Mouse (Mus musculus) kidney, embryonic 15.5 days (tissue): ENCODE data around the gene Dcakd. TPM values are rescaled to one million over a fixed set of nuclear protein-coding genes. Genes with fewer than 3 reads are reported as not detected.
A peak's percentile ranks its signal among the peaks of the same experiment; 100 is the strongest.

Experiments
- ATAC-seq: fragments of 200-750 bp; cut with Nextera tagmentation; replicated peaks from 2 replicates; pipeline ENCODE4 v1.8.0; 2017; ENCODE audit warnings: moderate TSS enrichment; ENCODE audit not compliant: low FRiP score
- H3K27ac ChIP-seq: fragments of 300-500 bp; sonication (generic); 2 replicates; pipeline ENCODE4 v1.5.1; 2015; ENCODE audit warnings: mild to moderate bottlenecking, inconsistent platforms
- H3K27me3 ChIP-seq: fragments of 300-500 bp; sonication (generic); 2 replicates; pipeline ENCODE4 v1.6.1; 2015; ENCODE audit warnings: inconsistent platforms
- H3K36me3 ChIP-seq: fragments of 300-500 bp; sonication (generic); 2 replicates; pipeline ENCODE4 v1.6.1; 2015; ENCODE audit warnings: inconsistent platforms
- H3K4me1 ChIP-seq: fragments of 300-500 bp; sonication (generic); 2 replicates; pipeline ENCODE4 v1.6.1; 2015; ENCODE audit warnings: inconsistent platforms
- H3K4me2 ChIP-seq: fragments of 300-500 bp; sonication (generic); 2 replicates; pipeline ENCODE4 v1.6.1; 2015; ENCODE audit warnings: moderate library complexity, mild to moderate bottlenecking, inconsistent platforms
- H3K4me3 ChIP-seq: fragments of 300-500 bp; sonication (generic); replicated peaks from 2 replicates; pipeline ENCODE4 v1.5.1; 2015; ENCODE audit warnings: mild to moderate bottlenecking, inconsistent platforms
- H3K9ac ChIP-seq: fragments of 300-500 bp; sonication (generic); 2 replicates; pipeline ENCODE4 v1.6.1; 2015; ENCODE audit warnings: mild to moderate bottlenecking, inconsistent platforms
- H3K9me3 ChIP-seq: fragments of 300-500 bp; sonication (generic); replicated peaks from 2 replicates; pipeline ENCODE4 v1.6.1; 2016; ENCODE audit warnings: inconsistent platforms
- WGBS: fragments of 180-500 bp; shearing (Covaris S2); methylation state at CpG from one replicate; pipeline ENCODE4 v1.1.7; 2015; ENCODE audit warnings: mixed read lengths; 5-methylcytosine and 5-hydroxymethylcytosine counted together
- polyA plus RNA-seq: library from polyadenylated mRNA; unstranded; fragments of >200 nt; fragmentation: Nextera tagmentation; extraction: Ambion mirVana; gene quantifications from 2 replicates; pipeline ENCODE4 v1.2.1, GENCODE M21; 2015

Dcakd gene
- polyA plus RNA-seq, 1 experiment from 2014 or later = 187 TPM

DNA sequence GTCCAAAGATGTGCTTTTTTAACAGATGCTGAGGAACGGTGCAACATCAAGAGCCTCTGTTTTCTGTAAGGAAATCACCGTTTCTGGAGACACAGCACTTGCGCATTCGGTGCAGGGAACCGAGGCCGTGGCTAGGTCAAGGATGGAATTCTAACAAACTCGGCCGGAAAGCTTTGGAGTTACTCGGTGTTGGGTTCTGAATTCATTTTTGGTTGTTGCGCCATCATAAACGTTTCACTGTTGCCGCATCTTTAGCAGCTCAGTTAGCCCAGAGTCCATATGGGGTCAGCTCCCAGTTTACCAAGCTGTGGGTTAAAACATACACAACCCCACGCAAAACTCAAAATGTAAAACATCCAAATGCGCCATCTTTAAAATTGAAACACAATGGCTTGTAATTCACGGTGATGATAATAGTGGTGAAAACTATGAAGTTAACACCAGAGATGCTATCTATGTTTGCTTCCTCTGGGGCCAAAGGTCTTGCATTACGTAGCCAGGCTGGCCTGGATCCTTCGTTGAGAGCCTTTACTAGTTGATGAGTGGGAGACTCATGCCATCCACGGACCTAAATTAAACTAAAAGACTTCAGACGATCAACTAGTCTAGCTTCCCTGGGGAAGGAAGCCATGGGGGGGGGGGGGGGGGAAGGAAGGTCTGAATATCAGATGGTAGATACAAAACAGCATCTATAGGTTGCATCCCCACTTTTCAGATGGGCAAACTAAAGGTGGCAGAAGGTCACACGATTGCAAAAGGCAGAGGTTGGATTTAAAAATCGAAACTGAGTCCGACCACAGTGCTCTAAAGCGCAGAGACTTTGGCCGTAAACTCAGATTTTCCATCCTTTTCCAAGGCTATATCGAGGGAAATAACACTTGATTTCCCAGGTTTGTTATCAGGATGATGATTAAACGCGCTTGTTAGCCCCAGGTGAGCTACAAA is 12.0 kb downstream of the Dcakd start:
- Histone ChIP-seq H3K27me3 (no peaks in the 10 kb centered on the region), H3K4me1 (peaks cover 29% of the 10 kb centered on the region), H3K9me3 (no peaks in the 10 kb centered on the region), H3K4me2 (peak overlapping the region; percentile 63), H3K4me3 (peak overlapping the region; percentile 86), H3K9ac (peak overlapping the region; percentile 89), H3K27ac (peak overlapping the region; percentile 94), H3K36me3 (peaks cover 28% of the 10 kb centered on the region)
- 41% methylated on average over 27 of the region's 27 CpGs for WGBS
- no peak for ATAC-seq

DNA sequence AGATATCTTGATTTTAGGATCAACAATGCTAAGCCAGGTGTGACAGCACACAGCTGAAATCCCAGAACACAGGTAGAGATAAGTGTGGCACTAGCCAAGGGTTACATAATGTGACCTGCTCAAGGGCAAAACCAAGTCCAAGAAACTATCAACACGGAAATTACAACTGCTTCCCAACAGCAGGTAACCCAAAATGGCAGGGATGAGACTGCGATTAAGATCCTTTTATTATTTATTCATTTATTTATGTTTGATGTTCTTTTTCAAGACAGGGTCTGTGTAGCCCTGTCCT is 17.0 kb downstream of the Dcakd start:
- H3K4me3 ChIP-seq = no peak overlapping the region
- no peak overlapping the region for H3K27ac ChIP-seq
- H3K9me3 ChIP-seq = no peaks in the 10 kb centered on the region
- H3K9ac ChIP-seq = no peak overlapping the region
- H3K4me2 ChIP-seq = no peak overlapping the region
- H3K36me3 ChIP-seq = peaks cover 37% of the 10 kb centered on the region
- H3K4me1 ChIP-seq = peaks cover 44% of the 10 kb centered on the region
- H3K27me3 ChIP-seq = no peaks in the 10 kb centered on the region
- WGBS = 79% methylated on average over 2 of the region's 2 CpGs
- ATAC-seq = no peak

DNA sequence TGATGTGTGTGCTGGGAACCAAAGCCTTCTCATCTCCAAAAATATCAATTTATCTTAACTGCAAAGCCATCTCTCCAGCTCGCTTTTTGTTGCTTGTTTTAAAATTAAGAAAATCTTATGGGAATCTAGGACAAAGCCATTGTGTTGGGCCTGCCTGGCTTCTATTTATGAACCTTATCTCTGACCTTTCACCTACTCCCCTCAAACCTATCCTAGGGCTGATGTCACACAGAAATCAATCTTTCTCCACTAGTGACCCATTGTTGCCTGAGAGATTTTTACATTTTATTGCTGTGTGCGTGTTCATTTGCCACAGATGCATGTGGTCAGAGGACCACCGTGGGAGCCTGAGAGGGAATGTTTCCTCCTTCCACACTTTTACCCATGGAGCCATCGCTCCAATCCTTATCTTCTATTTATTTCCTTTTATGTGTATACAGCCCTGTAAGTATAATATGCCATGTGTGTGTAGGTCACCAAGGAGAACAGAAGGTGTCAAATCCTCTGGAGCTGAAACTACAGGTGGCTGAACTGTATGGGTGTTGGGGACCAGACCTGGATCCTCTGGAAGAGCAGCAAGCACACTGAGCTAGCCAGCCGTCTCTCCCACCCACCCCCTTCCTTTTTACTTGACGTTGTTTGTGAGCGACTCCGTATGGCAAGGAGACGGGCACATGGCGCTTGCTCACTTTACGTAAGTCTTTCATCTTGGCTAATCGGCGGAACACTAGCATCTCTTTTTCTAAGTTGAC is 17.5 kb downstream of the Dcakd start:
- no peaks in the 10 kb centered on the region for H3K9me3 ChIP-seq
- H3K4me3 ChIP-seq = no peak overlapping the region
- no peaks in the 10 kb centered on the region for H3K27me3 ChIP-seq
- H3K27ac ChIP-seq = no peak overlapping the region
- peaks cover 38% of the 10 kb centered on the region for H3K36me3 ChIP-seq
- no peak overlapping the region for H3K4me2 ChIP-seq
- no peak for ATAC-seq
- H3K9ac ChIP-seq = no peak overlapping the region
- peaks cover 39% of the 10 kb centered on the region for H3K4me1 ChIP-seq
- 81% methylated on average over 13 of the region's 13 CpGs for WGBS

DNA sequence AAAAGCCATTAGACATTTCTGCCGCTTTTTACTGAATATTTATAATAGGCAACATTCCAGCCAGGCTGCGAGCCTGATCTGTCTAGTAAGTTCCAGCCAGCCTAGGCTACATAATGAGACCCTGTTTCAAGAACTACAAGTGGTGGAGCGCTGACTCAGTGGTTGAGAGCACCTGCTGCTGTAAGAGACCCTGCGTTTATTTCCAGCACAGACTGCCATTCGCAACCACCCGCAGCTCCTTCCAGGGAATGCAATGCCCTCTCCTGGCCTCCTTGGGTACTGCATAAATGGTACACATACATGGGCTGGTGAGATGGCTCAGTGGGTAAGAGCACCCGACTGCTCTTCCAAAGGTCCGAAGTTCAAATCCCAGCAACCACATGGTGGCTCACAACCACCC is 18.9 kb downstream of the Dcakd start:
- Histone ChIP-seq H3K27me3 (no peaks in the 10 kb centered on the region), H3K27ac (no peak overlapping the region), H3K4me1 (peaks cover 28% of the 10 kb centered on the region), H3K4me2 (no peak overlapping the region), H3K36me3 (peaks cover 40% of the 10 kb centered on the region), H3K9ac (no peak overlapping the region), H3K9me3 (no peaks in the 10 kb centered on the region), H3K4me3 (no peak overlapping the region)
- WGBS = 91% methylated on average over 8 of the region's 8 CpGs
- ATAC-seq = no peak

DNA sequence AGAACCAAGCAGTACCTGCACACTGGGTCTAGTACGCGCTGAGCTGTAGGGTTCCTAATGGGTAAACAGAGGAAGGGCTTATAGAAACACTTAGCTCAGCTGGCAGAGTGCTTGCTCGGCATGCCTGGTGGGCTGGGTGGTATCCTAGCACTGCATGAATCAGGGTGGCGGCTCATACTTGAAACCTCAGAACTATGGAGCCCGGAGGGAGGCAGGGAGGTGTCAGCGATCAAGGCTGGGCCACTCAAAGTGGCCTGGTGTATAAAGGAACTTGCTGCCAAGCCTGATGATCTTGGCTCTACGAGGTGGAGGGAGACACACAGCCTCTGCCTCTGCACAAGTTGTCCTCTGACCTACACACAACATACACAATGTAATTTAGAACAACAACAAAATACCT is 19.6 kb downstream of the Dcakd start:
- no peak overlapping the region for H3K4me2 ChIP-seq
- H3K27ac ChIP-seq = no peak overlapping the region
- H3K4me1 ChIP-seq = peaks cover 28% of the 10 kb centered on the region
- no peak overlapping the region for H3K9ac ChIP-seq
- peaks cover 38% of the 10 kb centered on the region for H3K36me3 ChIP-seq
- no peak for ATAC-seq
- no peak overlapping the region for H3K4me3 ChIP-seq
- H3K9me3 ChIP-seq = no peaks in the 10 kb centered on the region
- no peaks in the 10 kb centered on the region for H3K27me3 ChIP-seq
- WGBS = 85% methylated on average over 7 of the region's 7 CpGs

DNA sequence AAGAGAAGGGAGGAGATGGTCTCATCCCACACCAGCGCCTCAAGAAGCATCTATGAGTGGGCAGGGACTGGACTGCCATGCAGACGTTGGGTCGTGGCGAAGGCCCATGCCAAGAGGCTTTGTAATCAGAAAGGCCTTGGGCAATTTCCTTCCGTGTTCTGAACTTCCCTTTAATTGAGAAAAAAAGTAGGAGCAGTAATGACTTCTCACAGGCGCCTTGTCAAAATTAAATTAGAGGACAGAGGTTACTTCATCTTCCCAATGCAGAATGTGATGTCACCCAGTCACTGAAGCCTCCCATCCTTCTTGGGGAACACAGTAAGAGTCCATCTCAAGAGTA is 21.2 kb downstream of the Dcakd start:
- Histone ChIP-seq H3K27ac (no peak overlapping the region), H3K9ac (no peak overlapping the region), H3K4me1 (peaks cover 34% of the 10 kb centered on the region), H3K27me3 (no peaks in the 10 kb centered on the region), H3K4me2 (no peak overlapping the region), H3K9me3 (no peaks in the 10 kb centered on the region), H3K4me3 (no peak overlapping the region), H3K36me3 (peaks cover 27% of the 10 kb centered on the region)
- 66% methylated on average over 6 of the region's 6 CpGs for WGBS
- ATAC-seq = no peak

DNA sequence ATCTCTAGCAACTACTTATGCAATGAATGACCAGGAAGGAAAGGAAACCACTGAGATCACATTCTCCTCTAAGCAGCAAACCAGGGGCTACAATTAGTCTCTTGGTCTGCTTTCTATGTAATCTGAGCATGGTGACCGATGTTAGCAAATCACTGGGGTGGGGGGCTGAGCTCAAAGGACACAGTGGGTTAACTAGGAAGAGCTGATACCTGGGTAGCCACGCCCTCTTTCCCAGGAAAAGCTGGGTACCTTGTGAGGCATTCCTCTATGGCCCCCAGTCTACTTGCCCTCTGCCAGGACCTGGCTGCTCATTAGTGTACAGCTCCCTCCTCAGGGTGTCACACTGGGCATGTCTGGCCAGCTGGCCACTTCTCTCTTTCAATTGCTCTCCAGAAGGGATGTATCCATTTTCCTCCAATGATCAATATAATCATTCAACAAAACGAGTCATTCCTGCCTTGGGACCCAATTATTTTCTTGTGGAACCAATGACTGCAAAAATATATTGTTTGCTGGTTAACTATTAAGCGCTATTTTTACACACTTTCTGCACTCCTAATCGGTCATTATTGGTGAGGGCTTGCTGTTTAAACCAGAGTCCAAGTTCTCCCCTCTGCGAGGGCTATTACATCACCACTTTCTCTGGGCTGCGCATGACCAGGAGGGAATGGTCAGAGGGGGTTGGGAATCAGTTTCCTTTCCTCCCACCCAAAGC is 21.7 kb downstream of the Dcakd start:
- Histone ChIP-seq H3K27me3 (no peaks in the 10 kb centered on the region), H3K9me3 (no peaks in the 10 kb centered on the region), H3K4me1 (peaks cover 32% of the 10 kb centered on the region), H3K27ac (no peak overlapping the region), H3K4me2 (no peak overlapping the region), H3K4me3 (no peak overlapping the region), H3K36me3 (peaks cover 23% of the 10 kb centered on the region), H3K9ac (no peak overlapping the region)
- no peak for ATAC-seq
- WGBS = 86% methylated on average over 7 of the region's 7 CpGs

DNA sequence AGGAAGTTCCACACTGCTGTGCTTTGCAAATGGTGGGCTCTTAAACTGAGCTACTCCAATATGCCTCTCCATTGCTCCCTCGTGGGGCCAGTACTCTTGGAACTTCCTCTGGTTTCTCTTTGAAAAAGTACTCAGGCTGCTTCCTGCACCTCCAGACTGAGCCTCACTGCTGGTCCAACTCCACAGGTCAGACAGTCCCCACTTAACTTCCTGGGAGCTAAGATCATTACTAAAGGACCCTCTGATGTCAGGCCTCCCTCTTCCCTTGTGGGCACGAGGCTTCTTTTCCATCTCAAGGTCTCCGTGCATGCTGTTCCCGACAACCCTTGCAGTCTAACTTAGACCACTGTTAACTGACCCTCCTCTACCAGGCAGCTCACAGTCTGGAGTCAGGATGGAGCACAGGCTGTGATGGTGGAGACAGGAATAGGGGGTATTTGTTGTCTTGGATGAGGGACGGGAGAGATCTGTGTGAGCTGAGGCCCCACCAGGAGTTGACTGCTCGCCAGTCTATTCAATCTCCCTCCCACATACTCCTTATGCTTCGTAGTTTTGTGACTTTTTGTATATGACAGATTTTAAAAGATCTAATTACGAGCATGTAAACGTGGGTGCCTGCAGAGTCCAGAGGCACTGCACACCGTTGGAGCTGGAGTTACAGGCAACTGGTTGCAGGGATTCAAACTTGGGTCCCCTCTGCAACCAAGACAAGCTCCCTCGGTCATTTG is 22.7 kb downstream of the Dcakd start:
- Histone ChIP-seq H3K4me3 (no peak overlapping the region), H3K9ac (no peak overlapping the region), H3K4me1 (peaks cover 24% of the 10 kb centered on the region), H3K27me3 (no peaks in the 10 kb centered on the region), H3K36me3 (peaks cover 21% of the 10 kb centered on the region; the same call in 1 of the 2 replicates), H3K27ac (no peak overlapping the region), H3K4me2 (no peak overlapping the region), H3K9me3 (no peaks in the 10 kb centered on the region)
- no peak for ATAC-seq
- 74% methylated on average over 11 of the region's 11 CpGs for WGBS

DNA sequence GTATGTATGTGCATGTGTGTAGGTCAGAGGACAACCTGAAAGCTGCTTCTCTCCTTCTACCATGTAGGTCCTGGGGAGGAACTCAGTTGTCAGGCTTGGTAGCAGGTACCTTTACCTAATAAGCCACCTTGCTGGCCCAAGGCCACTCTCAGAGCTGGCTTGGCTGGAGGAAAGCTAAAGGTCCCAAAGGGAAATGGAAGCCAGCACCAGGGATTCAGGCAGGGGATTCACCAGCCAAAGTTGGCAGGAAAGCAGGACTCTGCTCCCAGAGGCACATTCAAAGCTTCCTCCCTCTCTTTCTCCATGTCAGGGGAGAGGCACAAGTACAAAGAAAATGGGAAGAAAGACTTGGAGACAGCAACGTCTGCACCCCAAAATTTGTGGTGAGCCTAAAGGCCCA is 23.3 kb downstream of the Dcakd start:
- no peak overlapping the region for H3K27ac ChIP-seq
- no peak overlapping the region for H3K4me3 ChIP-seq
- no peaks in the 10 kb centered on the region for H3K9me3 ChIP-seq
- no peak overlapping the region for H3K9ac ChIP-seq
- peaks cover 26% of the 10 kb centered on the region for H3K36me3 ChIP-seq
- H3K27me3 ChIP-seq = no peaks in the 10 kb centered on the region
- 83% methylated on average over 1 of the region's 1 CpGs for WGBS
- peaks cover 24% of the 10 kb centered on the region for H3K4me1 ChIP-seq
- no peak overlapping the region for H3K4me2 ChIP-seq
- ATAC-seq = no peak

DNA sequence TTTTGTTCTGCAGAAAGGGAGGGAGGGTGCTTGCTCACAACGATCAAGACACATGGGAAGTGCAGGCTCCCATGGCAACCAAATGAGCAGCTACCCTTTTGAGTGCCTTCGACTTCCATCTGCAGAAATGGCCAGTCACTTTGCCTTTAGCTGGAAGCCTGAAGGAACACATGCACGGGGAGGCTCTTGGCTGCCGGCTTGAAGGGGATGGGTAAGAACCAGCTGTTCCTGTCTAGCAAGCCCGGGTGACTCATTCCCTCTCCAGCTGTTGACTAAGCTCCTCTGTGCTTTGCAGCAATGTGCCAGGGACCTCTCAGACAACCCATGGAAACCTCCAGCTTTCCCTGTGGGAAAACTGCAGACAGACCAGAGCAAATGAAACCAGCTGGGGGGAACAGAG is 24.9 kb downstream of the Dcakd start:
- ATAC-seq = peak; percentile 76
- Histone ChIP-seq H3K4me1 (peaks cover 16% of the 10 kb centered on the region), H3K27me3 (no peaks in the 10 kb centered on the region), H3K4me2 (no peak overlapping the region), H3K36me3 (peaks cover 38% of the 10 kb centered on the region), H3K9ac (no peak overlapping the region), H3K27ac (peak overlapping the region; percentile 7; the same call in 1 of the 2 replicates), H3K4me3 (no peak overlapping the region), H3K9me3 (no peaks in the 10 kb centered on the region)
- 45% methylated on average over 5 of the region's 5 CpGs for WGBS

DNA sequence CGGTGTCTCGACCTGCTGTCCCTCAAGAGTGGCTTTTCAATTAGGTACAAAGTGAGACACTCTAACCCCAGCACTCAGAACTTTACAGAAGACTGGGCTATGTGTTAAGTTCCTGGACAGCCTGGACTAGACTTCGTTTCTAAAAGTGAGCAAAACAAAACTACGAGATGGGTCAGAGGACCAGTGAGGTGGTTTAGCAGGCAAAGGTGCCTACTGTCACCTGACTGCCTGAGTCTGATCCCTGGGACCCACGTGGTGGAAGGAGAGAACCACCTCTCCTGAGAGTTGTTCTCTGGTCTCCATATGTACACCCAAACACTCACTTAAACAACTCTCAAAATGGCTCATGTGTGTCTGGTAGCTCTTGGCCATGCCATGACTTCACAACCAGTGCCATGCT is 27.1 kb downstream of the Dcakd start:
- Histone ChIP-seq H3K27ac (no peak overlapping the region), H3K9me3 (no peaks in the 10 kb centered on the region), H3K27me3 (no peaks in the 10 kb centered on the region), H3K4me3 (no peak overlapping the region), H3K9ac (no peak overlapping the region), H3K4me2 (no peak overlapping the region), H3K4me1 (peaks cover 7% of the 10 kb centered on the region), H3K36me3 (peaks cover 54% of the 10 kb centered on the region)
- whole genome bisulfite sequencing = 81% methylated on average over 5 of the region's 5 CpGs
- no peak for ATAC-seq
